Mouse (Mus musculus): ENCODE data around the gene Ackr1. TPM values are rescaled to one million over a fixed set of nuclear protein-coding genes. Genes with fewer than 3 reads are reported as not detected.

The Ackr1 gene
- polyA plus RNA-seq, 1 experiment from 2014 or later: 74.7 TPM

DNA sequence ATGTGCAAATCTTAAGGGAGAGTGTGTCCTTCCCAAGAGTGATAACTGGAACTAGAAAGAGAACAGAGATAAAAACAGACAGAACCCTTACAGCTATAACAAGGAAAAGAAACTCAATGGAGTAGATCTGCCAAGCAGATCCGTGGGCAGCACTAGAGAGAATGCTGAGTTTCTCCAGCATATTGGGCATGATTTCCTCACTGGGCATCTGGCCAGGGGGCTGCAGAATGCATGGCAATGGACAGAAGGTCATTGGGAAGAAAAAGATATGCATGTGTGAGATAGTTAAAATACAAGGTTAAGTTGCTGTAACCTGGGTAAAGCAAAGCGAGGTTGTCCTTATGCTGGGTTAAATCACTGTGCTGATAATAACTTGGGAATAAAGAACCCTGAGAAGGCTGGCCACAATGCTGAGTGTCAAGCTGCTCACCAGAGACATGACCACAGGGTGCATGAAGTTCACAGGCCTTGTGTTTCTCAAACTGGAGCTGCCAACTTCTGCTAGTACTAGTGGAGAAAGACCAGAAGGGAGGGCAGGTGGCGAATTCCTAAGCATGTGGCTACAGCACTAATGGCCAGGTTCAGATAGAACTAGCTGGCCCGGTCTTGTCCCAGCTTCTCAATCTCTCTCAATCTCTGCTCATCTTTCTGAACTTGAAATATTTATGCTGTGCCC is 30.7 kb upstream of the Ackr1 start:
- ATAC-seq (ENCODE audit: insufficient read depth): no peak
- Histone ChIP-seq H3K9me3 (replicated peaks) (no peaks in the 10 kb centered on the region), H3K27ac (replicated peaks) (no peak overlapping the region), H3K4me3 (replicated peaks) (no peak overlapping the region), H3K4me2 (no peak overlapping the region), H3K9ac (no peak overlapping the region), H3K4me1 (replicated peaks) (peaks cover 19% of the 10 kb centered on the region), H3K27me3 (peaks cover 61% of the 10 kb centered on the region), H3K36me3 (replicated peaks) (no peaks in the 10 kb centered on the region)
- WGBS (ENCODE audit: insufficient replicate concordance): 74% methylated on average over 4 of the region's 4 CpGs

DNA sequence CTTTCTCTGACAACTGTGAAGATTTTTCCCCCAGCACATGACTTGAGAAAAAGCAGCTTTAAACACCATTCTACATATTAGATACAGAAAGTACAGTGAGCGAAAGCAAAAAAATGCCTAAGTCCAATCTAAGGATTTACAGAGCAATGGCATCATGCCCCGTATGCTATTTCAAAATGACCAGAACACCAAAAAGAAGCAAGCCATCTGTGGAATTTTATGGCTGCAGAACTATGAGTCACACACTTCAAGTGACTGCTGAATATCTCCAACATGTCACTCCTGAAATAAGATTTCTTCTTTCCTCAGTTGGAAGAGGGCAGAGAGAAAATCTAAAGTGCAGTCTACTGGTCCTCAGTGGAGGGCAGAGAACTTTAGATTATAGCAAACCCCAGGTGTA is 29.9 kb upstream of the Ackr1 start:
- Histone ChIP-seq H3K9ac (no peak overlapping the region), H3K27me3 (peaks cover 53% of the 10 kb centered on the region), H3K36me3 (replicated peaks) (no peaks in the 10 kb centered on the region), H3K4me1 (replicated peaks) (peaks cover 19% of the 10 kb centered on the region), H3K4me3 (replicated peaks) (no peak overlapping the region), H3K4me2 (no peak overlapping the region), H3K27ac (replicated peaks) (no peak overlapping the region), H3K9me3 (replicated peaks) (no peaks in the 10 kb centered on the region)
- WGBS (ENCODE audit: insufficient replicate concordance): 75% methylated on average over 2 of the region's 2 CpGs
- ATAC-seq (ENCODE audit: insufficient read depth): no peak

DNA sequence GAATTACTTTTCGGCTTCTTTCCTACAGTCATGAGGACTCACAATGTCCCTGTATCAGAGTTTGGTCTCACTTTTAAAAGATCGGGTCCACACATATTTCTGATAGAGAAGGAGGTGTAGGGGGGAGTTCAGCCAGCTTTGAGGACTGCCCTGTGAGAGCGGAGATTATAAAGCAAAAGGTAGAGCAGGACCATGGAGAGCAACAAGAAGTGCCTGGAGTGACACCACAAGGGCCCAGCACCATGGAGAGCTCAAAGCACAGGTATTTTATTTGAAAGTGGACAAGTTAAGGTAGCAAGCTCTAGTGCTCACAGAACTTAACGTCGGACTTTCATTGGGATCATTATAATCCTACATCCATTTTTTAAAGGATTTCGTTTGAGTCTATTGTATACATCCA is 28.1 kb upstream of the Ackr1 start:
- H3K4me2 ChIP-seq: no peak overlapping the region
- 24% methylated on average over 6 of the region's 6 CpGs for WGBS (ENCODE audit: insufficient replicate concordance)
- H3K9ac ChIP-seq: no peak overlapping the region
- H3K9me3 ChIP-seq (replicated peaks): no peaks in the 10 kb centered on the region
- no peak overlapping the region for H3K27ac ChIP-seq (replicated peaks)
- peaks cover 13% of the 10 kb centered on the region for H3K4me1 ChIP-seq (replicated peaks)
- H3K4me3 ChIP-seq (replicated peaks): no peak overlapping the region
- peaks cover 35% of the 10 kb centered on the region for H3K27me3 ChIP-seq
- H3K36me3 ChIP-seq (replicated peaks): no peaks in the 10 kb centered on the region
- no peak for ATAC-seq (ENCODE audit: insufficient read depth)

DNA sequence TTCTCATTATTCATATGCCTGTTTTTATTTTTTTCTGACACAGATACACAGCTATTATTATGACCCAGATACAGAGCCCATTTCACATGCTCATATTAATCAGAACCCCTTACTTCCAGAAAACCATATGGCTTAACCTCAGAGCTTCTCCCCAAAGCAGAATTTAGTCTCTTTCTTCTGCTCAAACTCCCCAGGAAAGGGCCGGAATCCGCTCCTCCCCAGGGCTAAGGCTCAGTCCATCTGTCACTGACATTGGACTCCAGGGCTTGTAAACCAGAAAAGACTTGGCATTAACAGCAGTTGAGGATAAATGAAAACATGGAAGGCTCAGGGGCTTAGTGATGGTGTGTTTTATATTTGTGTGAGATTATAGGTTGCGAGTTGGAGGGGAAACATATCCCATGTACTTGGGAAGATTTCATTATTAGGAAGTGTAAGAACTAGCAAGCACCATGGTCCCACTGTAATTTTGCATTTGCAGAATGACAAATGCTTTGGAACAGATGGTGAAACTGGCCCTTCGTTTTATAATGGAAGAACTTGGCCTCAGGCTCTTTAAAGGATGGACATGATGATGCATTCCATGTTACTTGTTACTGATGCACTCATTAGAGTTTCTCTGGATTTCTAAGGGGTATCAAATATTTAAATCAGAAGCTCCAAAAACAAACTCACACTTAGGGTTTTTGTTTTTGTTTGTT is 26.2 kb upstream of the Ackr1 start:
- 61% methylated on average over 4 of the region's 4 CpGs for WGBS (ENCODE audit: insufficient replicate concordance)
- Histone ChIP-seq H3K9me3 (replicated peaks) (no peaks in the 10 kb centered on the region), H3K4me3 (replicated peaks) (no peak overlapping the region), H3K36me3 (replicated peaks) (no peaks in the 10 kb centered on the region), H3K9ac (no peak overlapping the region), H3K4me2 (no peak overlapping the region), H3K27ac (replicated peaks) (no peak overlapping the region), H3K27me3 (peaks cover 16% of the 10 kb centered on the region), H3K4me1 (replicated peaks) (peaks cover 17% of the 10 kb centered on the region)
- no peak for ATAC-seq (ENCODE audit: insufficient read depth)

DNA sequence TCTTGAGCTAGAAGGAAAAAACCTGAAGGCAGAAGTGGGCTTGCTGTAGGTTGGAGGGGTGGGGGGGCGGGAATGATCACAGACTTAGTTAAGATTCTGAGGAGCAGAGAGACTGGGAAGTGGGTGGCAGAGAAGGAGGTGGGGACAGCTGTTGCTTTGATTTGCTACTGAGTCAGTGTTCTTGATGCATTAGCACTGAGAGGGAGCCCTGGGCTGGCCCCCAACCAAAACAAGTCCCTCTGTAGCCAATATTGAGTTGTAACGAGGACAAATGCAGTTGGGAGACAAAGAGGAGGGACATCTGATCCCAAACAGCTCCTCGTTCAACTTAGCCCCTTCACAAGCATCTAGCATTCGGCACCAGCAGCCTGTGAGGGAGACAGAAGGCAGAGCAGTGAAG is 24.2 kb upstream of the Ackr1 start:
- Histone ChIP-seq H3K27ac (replicated peaks) (no peak overlapping the region), H3K9ac (no peak overlapping the region), H3K27me3 (no peaks in the 10 kb centered on the region), H3K4me2 (no peak overlapping the region), H3K4me1 (replicated peaks) (peaks cover 25% of the 10 kb centered on the region), H3K36me3 (replicated peaks) (no peaks in the 10 kb centered on the region; the same call in 1 of the 2 replicates), H3K9me3 (replicated peaks) (no peaks in the 10 kb centered on the region), H3K4me3 (replicated peaks) (no peak overlapping the region)
- no peak for ATAC-seq (ENCODE audit: insufficient read depth)
- WGBS (ENCODE audit: insufficient replicate concordance): 27% methylated on average over 4 of the region's 4 CpGs

DNA sequence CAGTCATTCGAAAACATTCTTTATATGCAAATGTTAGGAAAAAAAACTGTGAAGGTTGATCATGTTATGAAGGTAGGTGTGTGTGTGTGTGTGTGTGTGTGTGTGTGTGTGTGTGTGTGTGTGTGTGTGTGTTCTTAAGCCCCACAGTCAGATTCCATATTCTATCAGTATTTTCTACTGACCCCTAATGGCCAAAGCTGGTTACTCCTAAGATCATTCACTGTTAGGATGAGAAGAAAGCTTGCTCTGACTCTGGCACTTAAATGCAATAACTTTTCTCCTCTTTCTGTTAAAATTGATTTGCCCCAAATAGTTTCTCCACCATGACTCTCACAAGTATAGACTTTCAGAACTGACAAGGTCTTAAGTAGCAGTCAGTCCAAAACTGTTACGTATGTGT is 23.1 kb upstream of the Ackr1 start:
- H3K27me3 ChIP-seq: no peaks in the 10 kb centered on the region
- no peaks in the 10 kb centered on the region; the same call in 1 of the 2 replicates for H3K36me3 ChIP-seq (replicated peaks)
- no peak overlapping the region for H3K9ac ChIP-seq
- H3K27ac ChIP-seq (replicated peaks): no peak overlapping the region
- H3K4me3 ChIP-seq (replicated peaks): no peak overlapping the region
- H3K4me2 ChIP-seq: no peak overlapping the region
- peaks cover 25% of the 10 kb centered on the region for H3K4me1 ChIP-seq (replicated peaks)
- WGBS (ENCODE audit: insufficient replicate concordance): 80% methylated on average over 2 of the region's 2 CpGs
- ATAC-seq (ENCODE audit: insufficient read depth): no peak
- no peaks in the 10 kb centered on the region for H3K9me3 ChIP-seq (replicated peaks)

DNA sequence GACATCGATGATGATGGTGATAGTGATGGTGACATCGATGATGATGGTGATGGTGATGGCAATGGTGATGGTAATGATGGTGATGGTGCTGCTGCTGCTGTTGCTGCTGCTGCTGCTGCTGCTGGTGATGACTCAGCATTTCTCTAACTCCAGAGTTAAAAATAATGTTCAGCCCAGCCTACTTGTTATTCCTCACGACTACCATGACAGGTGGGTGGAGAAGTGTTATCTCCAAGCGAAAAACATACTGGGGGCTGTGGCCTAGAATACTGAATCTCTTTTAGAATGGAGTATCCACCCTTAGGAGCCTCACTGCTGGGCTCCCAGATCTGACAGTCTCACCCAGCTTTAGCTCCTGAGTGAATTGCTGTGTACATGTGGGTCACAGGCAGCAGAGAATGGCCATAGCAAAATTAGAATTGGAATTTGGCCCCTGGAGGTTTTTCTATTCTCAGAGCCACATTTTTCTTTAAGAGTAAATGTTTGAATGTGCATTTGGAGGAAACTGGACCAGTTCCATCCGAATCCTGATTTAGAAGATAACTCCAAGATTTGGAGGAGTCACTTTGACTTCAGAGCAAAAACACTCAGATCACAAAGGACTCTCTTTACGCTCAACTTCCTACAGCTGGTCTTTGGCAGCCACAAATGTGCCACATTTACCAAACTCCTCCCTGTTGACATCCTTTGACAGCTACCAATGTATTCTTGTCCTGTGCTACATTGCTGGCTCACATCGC is 21.7 kb upstream of the Ackr1 start:
- peak; percentile 76 for ATAC-seq (ENCODE audit: insufficient read depth)
- peak overlapping the region; percentile 47 for H3K4me2 ChIP-seq
- no peaks in the 10 kb centered on the region for H3K27me3 ChIP-seq
- no peaks in the 10 kb centered on the region; the same call in 1 of the 2 replicates for H3K36me3 ChIP-seq (replicated peaks)
- no peak overlapping the region for H3K9ac ChIP-seq
- H3K27ac ChIP-seq (replicated peaks): peak overlapping the region; percentile 83
- 54% methylated on average over 7 of the region's 7 CpGs for WGBS (ENCODE audit: insufficient replicate concordance)
- no peaks in the 10 kb centered on the region for H3K9me3 ChIP-seq (replicated peaks)
- peaks cover 37% of the 10 kb centered on the region for H3K4me1 ChIP-seq (replicated peaks)
- H3K4me3 ChIP-seq (replicated peaks): no peak overlapping the region

DNA sequence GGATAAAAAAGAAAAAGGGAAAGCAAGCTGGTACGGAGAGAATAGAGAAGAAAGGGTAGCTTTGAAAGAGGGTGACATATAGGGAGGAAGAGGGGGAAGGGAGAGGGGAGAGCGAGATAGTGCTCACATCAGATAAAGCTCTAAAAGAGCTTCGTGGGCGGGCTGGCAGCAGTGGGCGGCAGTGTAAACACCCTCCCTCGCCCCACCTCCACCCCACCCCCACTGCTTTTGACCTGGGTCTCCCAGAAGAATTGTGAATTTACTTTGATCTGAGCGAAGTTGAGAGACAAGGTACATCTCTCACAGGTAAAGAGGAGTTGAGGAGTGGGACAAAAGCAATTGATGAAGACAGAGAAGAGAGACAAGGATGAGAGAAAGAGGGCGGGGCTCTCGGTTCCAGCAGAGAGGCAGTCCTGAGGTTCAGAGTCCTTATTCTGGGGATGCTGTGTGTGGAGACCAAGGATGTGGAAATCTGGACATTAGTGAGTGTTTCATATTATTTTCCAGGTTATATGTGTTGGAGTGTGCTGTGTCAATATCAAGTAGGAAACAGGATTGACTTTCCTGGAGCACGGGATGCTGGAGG is 16.9 kb upstream of the Ackr1 start, which contains the start of gene Aim2:
Aim2 (plus strand) TSS at position 508 of the 586 bp plus-strand sequence.
- Histone ChIP-seq H3K27ac (replicated peaks) (peak within 1 kb of the TSS; percentile 77), H3K27me3 (peaks cover 3% of the 10 kb centered on the region; the same call in 1 of the 2 replicates), H3K4me2 (peak within 1 kb of the TSS; percentile 78), H3K36me3 (replicated peaks) (no peaks in the 10 kb centered on the region; the same call in 1 of the 2 replicates), H3K9me3 (replicated peaks) (no peaks in the 10 kb centered on the region), H3K4me1 (replicated peaks) (peaks cover 51% of the 10 kb centered on the region), H3K9ac (peak within 1 kb of the TSS; percentile 64), H3K4me3 (replicated peaks) (peak within 1 kb of the TSS; percentile 59)
- WGBS (ENCODE audit: insufficient replicate concordance): 7% methylated on average over 10 of the region's 10 CpGs
- peak; percentile 85 for ATAC-seq (ENCODE audit: insufficient read depth)

DNA sequence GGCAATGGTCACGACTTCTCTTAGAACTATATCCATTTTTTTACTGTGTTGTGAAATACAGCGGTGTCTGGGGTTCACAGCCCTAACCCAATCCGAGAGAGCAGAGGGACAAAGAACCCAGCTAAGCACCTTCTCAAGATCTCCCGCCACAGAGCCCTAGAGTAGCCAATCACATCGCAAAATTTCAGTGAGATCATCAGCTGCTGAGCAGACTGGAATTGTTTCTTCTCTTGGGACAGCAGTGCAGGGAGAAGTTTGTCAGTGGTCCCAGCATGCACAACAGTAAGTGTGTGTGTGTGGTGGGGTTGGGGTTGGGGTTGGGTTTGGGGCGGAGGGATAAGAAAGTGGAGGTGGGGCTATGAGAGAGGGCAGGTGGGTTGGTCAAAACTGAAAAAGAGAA is 16.4 kb upstream of the Ackr1 start:
- peaks cover 48% of the 10 kb centered on the region for H3K4me1 ChIP-seq (replicated peaks)
- peak; percentile 82 for ATAC-seq (ENCODE audit: insufficient read depth)
- peak overlapping the region; percentile 59 for H3K4me3 ChIP-seq (replicated peaks)
- WGBS (ENCODE audit: insufficient replicate concordance): 2% methylated on average over 6 of the region's 6 CpGs
- no peaks in the 10 kb centered on the region; the same call in 1 of the 2 replicates for H3K36me3 ChIP-seq (replicated peaks)
- H3K27ac ChIP-seq (replicated peaks): peak overlapping the region; percentile 77
- H3K9ac ChIP-seq: peak overlapping the region; percentile 64
- H3K27me3 ChIP-seq: peaks cover 6% of the 10 kb centered on the region; the same call in 1 of the 2 replicates
- no peaks in the 10 kb centered on the region for H3K9me3 ChIP-seq (replicated peaks)
- peak overlapping the region; percentile 78 for H3K4me2 ChIP-seq

DNA sequence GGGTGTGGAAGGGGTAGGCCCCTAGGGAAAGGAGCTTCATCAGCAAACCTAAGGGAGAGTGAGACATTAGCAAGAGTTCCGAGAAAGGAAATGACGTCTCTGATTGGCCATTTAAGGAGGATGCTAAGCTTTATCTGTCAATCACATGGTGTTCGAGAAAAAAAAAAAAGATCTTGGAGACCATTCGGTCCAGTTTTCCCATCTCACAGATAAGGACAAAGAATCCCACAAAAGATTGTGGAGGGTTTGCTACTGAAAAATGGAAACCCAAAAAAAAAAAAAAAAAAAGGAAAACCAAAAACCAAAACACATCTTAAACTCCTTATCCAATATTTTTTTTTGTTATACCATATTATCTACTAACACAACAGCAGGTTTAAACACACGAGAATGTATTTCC is 15.6 kb upstream of the Ackr1 start:
- 50% methylated on average over 5 of the region's 5 CpGs for WGBS (ENCODE audit: insufficient replicate concordance)
- Histone ChIP-seq H3K4me3 (replicated peaks) (no peak overlapping the region), H3K27me3 (peaks cover 8% of the 10 kb centered on the region; the same call in 1 of the 2 replicates), H3K4me1 (replicated peaks) (peaks cover 44% of the 10 kb centered on the region), H3K9me3 (replicated peaks) (no peaks in the 10 kb centered on the region), H3K9ac (no peak overlapping the region), H3K4me2 (no peak overlapping the region; the same call in 1 of the 2 replicates), H3K36me3 (replicated peaks) (no peaks in the 10 kb centered on the region; the same call in 1 of the 2 replicates), H3K27ac (replicated peaks) (no peak overlapping the region)
- no peak for ATAC-seq (ENCODE audit: insufficient read depth)

Data from liver, embryonic 15.5 days (tissue).